18 mouse cellular contexts compared by ENCODE assay signal in the genomic region with DNA sequence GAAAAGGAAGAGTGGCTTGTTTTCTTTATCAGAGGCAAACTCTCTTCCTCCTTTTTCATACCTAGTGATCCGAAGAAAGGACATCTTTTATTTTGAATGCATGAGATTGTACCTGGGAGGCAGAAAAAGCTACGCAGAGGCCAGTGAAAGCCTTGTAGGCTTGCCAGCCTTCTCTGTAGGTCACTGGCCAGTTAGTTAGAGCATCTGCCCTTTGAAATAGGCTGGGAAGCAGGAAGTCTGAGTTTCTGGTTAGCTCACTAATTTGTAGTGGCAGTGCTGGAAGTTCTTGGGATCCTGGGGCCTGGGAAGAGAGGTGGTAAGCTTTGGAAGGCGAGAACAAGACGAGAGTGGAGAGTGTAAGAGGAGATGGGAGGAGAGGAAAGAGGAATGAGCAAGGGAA.
"Had no signal": no experiment of that assay in that cellular context is flagged by ENCODE, and none has a peak within 500 bp of the region (broad histone marks: within the 10 kb centered on the region; RNA-seq: fewer than 3 reads in every experiment).

No protein-coding gene starts in this region.

- DNase-seq: lung, adult 18-20 months; lung, embryonic 14.5 days; lung, postnatal 10 days; lung, postnatal 4 days; midbrain, embryonic 14.5 days; retina, postnatal 1 day; right cerebral cortex, adult 18-20 months; right cerebral cortex, postnatal 25 days; right cerebral cortex, postnatal 4 days; spleen, adult 18-20 months; thymus, adult 18-20 months; thymus, postnatal 14 days; thymus, postnatal 36 days had no signal

- H3K27ac ChIP-seq: midbrain, embryonic 10.5 days; midbrain, embryonic 12.5 days; neural tube, embryonic 13.5 days; neural tube, embryonic 15.5 days had no signal

- H3K4me1 ChIP-seq: midbrain, embryonic 10.5 days; midbrain, embryonic 12.5 days; neural tube, embryonic 13.5 days; neural tube, embryonic 15.5 days had no signal

- H3K4me3 ChIP-seq: midbrain, embryonic 10.5 days; midbrain, embryonic 12.5 days; myocyte; neural tube, embryonic 13.5 days; neural tube, embryonic 15.5 days had no signal

- H3K27me3 ChIP-seq: midbrain, embryonic 12.5 days; neural tube, embryonic 13.5 days; neural tube, embryonic 15.5 days had no signal
